Mouse (Mus musculus): ENCODE measurements at regions not wholly inside any gene's neighbourhood (a gene's known extent, or its start where the extent isn't known, plus 50 kb on each side); places are given as distances from the start of the nearest gene placed in this dataset.

- ATAC-seq (no peak), DNase-seq (no peak)
- H3K36me3 ChIP-seq (replicated peaks; ENCODE audit: insufficient read depth, low read length) = no peaks in the 10 kb centered on the region
- TF ChIP-seq EP300 (IDR thresholded peaks at IDR 0.05; ENCODE audit: low read depth) = no peak
- TF ChIP-seq CTCF (IDR thresholded peaks at IDR 0.05; ENCODE audit: low read depth) = no peak
- H3K4me3 ChIP-seq (ENCODE audit: low read depth, low read length) = no peak overlapping the region
- H3K9ac ChIP-seq (replicated peaks) = no peak overlapping the region; the same call in 1 of the 2 replicates
- peak overlapping the region; percentile 78 for H3K4me2 ChIP-seq (ENCODE audit: low read depth, low read length)
- peaks cover 16% of the 10 kb centered on the region for H3K4me1 ChIP-seq (ENCODE audit: insufficient read depth)
- H3K27me3 ChIP-seq (ENCODE audit: insufficient read depth, low read length) = no peaks in the 10 kb centered on the region
- H3K27ac ChIP-seq (ENCODE audit: low read depth) = no peak overlapping the region
- 19% methylated on average over 9 of the region's 9 CpGs for WGBS (ENCODE audit: insufficient replicate concordance)
- no peaks in the 10 kb centered on the region for H3K9me3 ChIP-seq (ENCODE audit: low read length)
Measured at GRCm38 (mm10) chr17:9764041-9764606, 94.6 kb upstream of the Pabpc6 start.

DNA sequence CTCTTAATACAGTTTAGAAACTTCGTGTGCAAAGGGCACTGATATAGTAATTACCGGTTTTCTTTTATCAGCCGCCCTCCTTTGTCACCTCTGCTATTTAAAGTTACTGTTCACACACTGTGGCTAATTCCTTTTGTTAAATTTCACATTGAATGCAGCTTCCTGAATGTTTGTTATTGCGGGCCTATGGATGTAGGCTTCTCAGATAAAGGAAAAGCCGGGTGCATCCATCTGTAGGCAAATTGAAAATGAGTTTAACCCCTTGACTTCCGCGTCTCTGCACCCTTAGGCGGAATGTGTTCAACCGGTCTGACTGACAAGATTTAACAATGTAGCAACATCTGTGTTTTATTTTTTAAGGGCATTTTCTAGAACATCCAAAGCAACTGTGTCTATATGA, 93.6 kb upstream of the Pabpc6 start:
- no peak for DNase-seq
- no peak for ATAC-seq
- Histone ChIP-seq H3K9ac (replicated peaks) (no peak overlapping the region), H3K4me3 (ENCODE audit: low read depth, low read length) (no peak overlapping the region), H3K9me3 (ENCODE audit: low read length) (no peaks in the 10 kb centered on the region), H3K4me1 (ENCODE audit: insufficient read depth) (peaks cover 16% of the 10 kb centered on the region), H3K36me3 (replicated peaks; ENCODE audit: insufficient read depth, low read length) (no peaks in the 10 kb centered on the region), H3K27ac (ENCODE audit: low read depth) (no peak overlapping the region), H3K27me3 (ENCODE audit: insufficient read depth, low read length) (no peaks in the 10 kb centered on the region), H3K4me2 (ENCODE audit: low read depth, low read length) (no peak overlapping the region)
- TF ChIP-seq EP300 (IDR thresholded peaks at IDR 0.05; ENCODE audit: low read depth) (no peak), CTCF (IDR thresholded peaks at IDR 0.05; ENCODE audit: low read depth) (no peak)
- WGBS (ENCODE audit: insufficient replicate concordance) = 65% methylated on average over 9 of the region's 9 CpGs

DNA sequence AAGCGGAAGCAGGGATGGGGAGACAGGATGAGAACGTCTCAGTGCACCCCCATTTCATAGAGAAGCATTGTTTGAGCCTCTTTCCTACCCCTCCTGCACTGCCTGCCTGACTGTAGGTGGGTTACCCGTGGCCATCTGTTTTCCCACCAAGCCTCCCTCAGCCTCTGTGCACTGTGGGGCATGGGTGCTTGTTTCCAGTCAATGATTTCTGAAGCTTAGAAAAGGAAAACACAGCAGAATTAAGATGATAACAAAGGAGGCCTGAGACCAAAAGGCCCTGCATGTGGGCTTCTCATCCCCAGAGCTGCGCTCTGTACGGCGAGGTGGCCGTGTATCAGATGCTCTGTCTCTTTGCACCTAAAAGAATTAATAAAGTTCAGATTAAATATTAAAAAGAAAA, 92.9 kb upstream of the Pabpc6 start:
- TF ChIP-seq CTCF (IDR thresholded peaks at IDR 0.05; ENCODE audit: low read depth) (no peak), EP300 (IDR thresholded peaks at IDR 0.05; ENCODE audit: low read depth) (no peak)
- Histone ChIP-seq H3K27ac (ENCODE audit: low read depth) (no peak overlapping the region), H3K9ac (replicated peaks) (no peak overlapping the region), H3K9me3 (ENCODE audit: low read length) (no peaks in the 10 kb centered on the region), H3K36me3 (replicated peaks; ENCODE audit: insufficient read depth, low read length) (no peaks in the 10 kb centered on the region), H3K4me1 (ENCODE audit: insufficient read depth) (peaks cover 16% of the 10 kb centered on the region), H3K4me3 (ENCODE audit: low read depth, low read length) (no peak overlapping the region), H3K4me2 (ENCODE audit: low read depth, low read length) (no peak overlapping the region), H3K27me3 (ENCODE audit: insufficient read depth, low read length) (no peaks in the 10 kb centered on the region)
- DNase-seq (no peak), ATAC-seq (no peak)
- 79% methylated on average over 7 of the region's 7 CpGs for WGBS (ENCODE audit: insufficient replicate concordance)

GRCm38 (mm10) chr17:9760706-9761059, 91.2 kb upstream of the Pabpc6 start:
- WGBS (ENCODE audit: insufficient replicate concordance) = 52% methylated on average over 2 of the region's 2 CpGs
- H3K9ac ChIP-seq (replicated peaks) = no peak overlapping the region

GRCm38 (mm10) chr17:9760026-9760705, 90.6 kb upstream of the Pabpc6 start:
- ATAC-seq (peak; percentile 61; the same call in 1 of the 2 replicates), DNase-seq (no peak)
- TF ChIP-seq CTCF (IDR thresholded peaks at IDR 0.05; ENCODE audit: low read depth) (no peak), EP300 (IDR thresholded peaks at IDR 0.05; ENCODE audit: low read depth) (no peak)
- Histone ChIP-seq H3K36me3 (replicated peaks; ENCODE audit: insufficient read depth, low read length) (no peaks in the 10 kb centered on the region), H3K27me3 (ENCODE audit: insufficient read depth, low read length) (no peaks in the 10 kb centered on the region), H3K27ac (ENCODE audit: low read depth) (0 out of 2 replicates have a peak overlapping the region, but pooled peaks have one; percentile 12), H3K4me1 (ENCODE audit: insufficient read depth) (peaks cover 16% of the 10 kb centered on the region), H3K4me2 (ENCODE audit: low read depth, low read length) (peak overlapping the region; percentile 19; the same call in 1 of the 2 replicates), H3K9me3 (ENCODE audit: low read length) (no peaks in the 10 kb centered on the region), H3K9ac (replicated peaks) (no peak overlapping the region), H3K4me3 (ENCODE audit: low read depth, low read length) (no peak overlapping the region)
- 41% methylated on average over 8 of the region's 8 CpGs for WGBS (ENCODE audit: insufficient replicate concordance)

More at GRCm38 (mm10) chr17:9760706-9761059, 91.2 kb upstream of the Pabpc6 start:
- H3K9me3 ChIP-seq (ENCODE audit: low read length) = no peaks in the 10 kb centered on the region
- no peak overlapping the region for H3K4me3 ChIP-seq (ENCODE audit: low read depth, low read length)
- ATAC-seq (no peak), DNase-seq (no peak)
- no peaks in the 10 kb centered on the region for H3K36me3 ChIP-seq (replicated peaks; ENCODE audit: insufficient read depth, low read length)
- TF ChIP-seq EP300 (IDR thresholded peaks at IDR 0.05; ENCODE audit: low read depth) = no peak
- TF ChIP-seq CTCF (IDR thresholded peaks at IDR 0.05; ENCODE audit: low read depth) = no peak
- peaks cover 16% of the 10 kb centered on the region for H3K4me1 ChIP-seq (ENCODE audit: insufficient read depth)
- no peaks in the 10 kb centered on the region for H3K27me3 ChIP-seq (ENCODE audit: insufficient read depth, low read length)
- H3K4me2 ChIP-seq (ENCODE audit: low read depth, low read length) = no peak overlapping the region
- no peak overlapping the region for H3K27ac ChIP-seq (ENCODE audit: low read depth)

GRCm38 (mm10) chr17:9759421-9759852, 89.9 kb upstream of the Pabpc6 start:
- WGBS (ENCODE audit: insufficient replicate concordance) = 41% methylated on average over 7 of the region's 7 CpGs
- H3K4me2 ChIP-seq (ENCODE audit: low read depth, low read length) = peak overlapping the region; percentile 19; the same call in 1 of the 2 replicates
- 0 out of 2 replicates have a peak, but pooled peaks cover 2% of the 10 kb centered on the region for H3K27me3 ChIP-seq (ENCODE audit: insufficient read depth, low read length)
- peaks cover 13% of the 10 kb centered on the region for H3K4me1 ChIP-seq (ENCODE audit: insufficient read depth)
- DNase-seq (peak; percentile 46), ATAC-seq (peak; percentile 62)
- no peak overlapping the region for H3K27ac ChIP-seq (ENCODE audit: low read depth)
- H3K9ac ChIP-seq (replicated peaks) = no peak overlapping the region
- no peaks in the 10 kb centered on the region for H3K9me3 ChIP-seq (ENCODE audit: low read length)
- H3K36me3 ChIP-seq (replicated peaks; ENCODE audit: insufficient read depth, low read length) = no peaks in the 10 kb centered on the region
- TF ChIP-seq EP300 (IDR thresholded peaks at IDR 0.05; ENCODE audit: low read depth) (no peak), CTCF (IDR thresholded peaks at IDR 0.05; ENCODE audit: low read depth) (peak; percentile 47)
- no peak overlapping the region for H3K4me3 ChIP-seq (ENCODE audit: low read depth, low read length)
